Mouse (Mus musculus): ENCODE measurements around the gene Olfr1037. TPM values are rescaled to one million over a fixed set of nuclear protein-coding genes. Genes with fewer than 3 reads are reported as not detected.

Gene Olfr1037
- polyA plus RNA-seq (2014; fragmentation: Illumina TruSeq; extraction: RNeasy Lipid Tissue Mini Kit (QIAGEN cat#74804); ENCODE audit: low replicate concordance) = not detected

GRCm38 (mm10) chr2:86087285-86087684 lies at the start of gene Olfr1037:
Olfr1037 (minus strand) TSS chr2:86087385.

GRCm38 (mm10) chr2:86135828-86136227 lies 48.6 kb upstream of the Olfr1037 start, which contains the start of gene Olfr1039:
Olfr1039 (minus strand) TSS chr2:86135928.

GRCm38 (mm10) chr2:86073692-86074091 lies 13.5 kb downstream of the Olfr1037 start, which contains the start of gene Olfr1036:
Olfr1036 (plus strand) TSS chr2:86073992.

GRCm38 (mm10) chr2:86045561-86045960 lies 41.6 kb downstream of the Olfr1037 start, which contains the start of gene Olfr1034:
Olfr1034 (plus strand) TSS chr2:86045861.

Other genes starting within 250 kb of the Olfr1037 start
- gene Olfr1019, start 241.9 kb downstream of the Olfr1037 start, polyA plus RNA-seq (2014; fragmentation: Illumina TruSeq; extraction: RNeasy Lipid Tissue Mini Kit (QIAGEN cat#74804); ENCODE audit: low replicate concordance) = not detected
- gene Olfr1020, start 240.4 kb downstream of the Olfr1037 start, polyA plus RNA-seq (2014; fragmentation: Illumina TruSeq; extraction: RNeasy Lipid Tissue Mini Kit (QIAGEN cat#74804); ENCODE audit: low replicate concordance) = not detected
- gene Olfr1022, start 218.8 kb downstream of the Olfr1037 start, polyA plus RNA-seq (2014; fragmentation: Illumina TruSeq; extraction: RNeasy Lipid Tissue Mini Kit (QIAGEN cat#74804); ENCODE audit: low replicate concordance) = not detected
- gene Olfr1023, start 201.7 kb downstream of the Olfr1037 start, polyA plus RNA-seq (2014; fragmentation: Illumina TruSeq; extraction: RNeasy Lipid Tissue Mini Kit (QIAGEN cat#74804); ENCODE audit: low replicate concordance) = not detected
- not detected for gene Olfr1024, start 182.3 kb downstream of the Olfr1037 start, polyA plus RNA-seq (2014; fragmentation: Illumina TruSeq; extraction: RNeasy Lipid Tissue Mini Kit (QIAGEN cat#74804); ENCODE audit: low replicate concordance)
- not detected for gene Olfr1025-ps1, start 172.2 kb downstream of the Olfr1037 start, polyA plus RNA-seq (2014; fragmentation: Illumina TruSeq; extraction: RNeasy Lipid Tissue Mini Kit (QIAGEN cat#74804); ENCODE audit: low replicate concordance)
- gene Olfr1026, start 165.8 kb downstream of the Olfr1037 start, polyA plus RNA-seq (2014; fragmentation: Illumina TruSeq; extraction: RNeasy Lipid Tissue Mini Kit (QIAGEN cat#74804); ENCODE audit: low replicate concordance) = not detected
- not detected for gene Olfr1028, start 136.9 kb downstream of the Olfr1037 start, polyA plus RNA-seq (2014; fragmentation: Illumina TruSeq; extraction: RNeasy Lipid Tissue Mini Kit (QIAGEN cat#74804); ENCODE audit: low replicate concordance)
- gene Olfr1029, start 113.5 kb downstream of the Olfr1037 start, polyA plus RNA-seq (2014; fragmentation: Illumina TruSeq; extraction: RNeasy Lipid Tissue Mini Kit (QIAGEN cat#74804); ENCODE audit: low replicate concordance) = not detected
- gene Olfr1030, start 108.1 kb downstream of the Olfr1037 start, polyA plus RNA-seq (2014; fragmentation: Illumina TruSeq; extraction: RNeasy Lipid Tissue Mini Kit (QIAGEN cat#74804); ENCODE audit: low replicate concordance) = not detected
- gene Olfr1031, start 97.1 kb downstream of the Olfr1037 start, polyA plus RNA-seq (2014; fragmentation: Illumina TruSeq; extraction: RNeasy Lipid Tissue Mini Kit (QIAGEN cat#74804); ENCODE audit: low replicate concordance) = not detected
- not detected for gene Olfr1032, start 81.8 kb downstream of the Olfr1037 start, polyA plus RNA-seq (2014; fragmentation: Illumina TruSeq; extraction: RNeasy Lipid Tissue Mini Kit (QIAGEN cat#74804); ENCODE audit: low replicate concordance)
- gene Olfr1033, start 66.8 kb downstream of the Olfr1037 start, polyA plus RNA-seq (2014; fragmentation: Illumina TruSeq; extraction: RNeasy Lipid Tissue Mini Kit (QIAGEN cat#74804); ENCODE audit: low replicate concordance) = 3.2 TPM
- gene Olfr1034, start 41.5 kb downstream of the Olfr1037 start, polyA plus RNA-seq (2014; fragmentation: Illumina TruSeq; extraction: RNeasy Lipid Tissue Mini Kit (QIAGEN cat#74804); ENCODE audit: low replicate concordance) = 0.89 TPM
- not detected for gene Olfr1036, start 13.4 kb downstream of the Olfr1037 start, polyA plus RNA-seq (2014; fragmentation: Illumina TruSeq; extraction: RNeasy Lipid Tissue Mini Kit (QIAGEN cat#74804); ENCODE audit: low replicate concordance)
- not detected for gene Olfr1039, start 48.5 kb upstream of the Olfr1037 start, polyA plus RNA-seq (2014; fragmentation: Illumina TruSeq; extraction: RNeasy Lipid Tissue Mini Kit (QIAGEN cat#74804); ENCODE audit: low replicate concordance)
- gene Olfr1040, start 59.3 kb upstream of the Olfr1037 start, polyA plus RNA-seq (2014; fragmentation: Illumina TruSeq; extraction: RNeasy Lipid Tissue Mini Kit (QIAGEN cat#74804); ENCODE audit: low replicate concordance) = not detected
- not detected for gene Olfr1042, start 74.5 kb upstream of the Olfr1037 start, polyA plus RNA-seq (2014; fragmentation: Illumina TruSeq; extraction: RNeasy Lipid Tissue Mini Kit (QIAGEN cat#74804); ENCODE audit: low replicate concordance)
- not detected for gene Olfr1043, start 80.1 kb upstream of the Olfr1037 start, polyA plus RNA-seq (2014; fragmentation: Illumina TruSeq; extraction: RNeasy Lipid Tissue Mini Kit (QIAGEN cat#74804); ENCODE audit: low replicate concordance)
- not detected for gene Olfr1044, start 90.4 kb upstream of the Olfr1037 start, polyA plus RNA-seq (2014; fragmentation: Illumina TruSeq; extraction: RNeasy Lipid Tissue Mini Kit (QIAGEN cat#74804); ENCODE audit: low replicate concordance)
- gene Olfr52, start 98.3 kb upstream of the Olfr1037 start, polyA plus RNA-seq (2014; fragmentation: Illumina TruSeq; extraction: RNeasy Lipid Tissue Mini Kit (QIAGEN cat#74804); ENCODE audit: low replicate concordance) = not detected
- gene Olfr1045, start 115.6 kb upstream of the Olfr1037 start, polyA plus RNA-seq (2014; fragmentation: Illumina TruSeq; extraction: RNeasy Lipid Tissue Mini Kit (QIAGEN cat#74804); ENCODE audit: low replicate concordance) = not detected
- gene Olfr1046, start 131.9 kb upstream of the Olfr1037 start, polyA plus RNA-seq (2014; fragmentation: Illumina TruSeq; extraction: RNeasy Lipid Tissue Mini Kit (QIAGEN cat#74804); ENCODE audit: low replicate concordance) = not detected
- gene Olfr1047, start 144.0 kb upstream of the Olfr1037 start, polyA plus RNA-seq (2014; fragmentation: Illumina TruSeq; extraction: RNeasy Lipid Tissue Mini Kit (QIAGEN cat#74804); ENCODE audit: low replicate concordance) = not detected
- gene Olfr1048, start 152.9 kb upstream of the Olfr1037 start, polyA plus RNA-seq (2014; fragmentation: Illumina TruSeq; extraction: RNeasy Lipid Tissue Mini Kit (QIAGEN cat#74804); ENCODE audit: low replicate concordance) = not detected
- not detected for gene Olfr1049, start 170.9 kb upstream of the Olfr1037 start, polyA plus RNA-seq (2014; fragmentation: Illumina TruSeq; extraction: RNeasy Lipid Tissue Mini Kit (QIAGEN cat#74804); ENCODE audit: low replicate concordance)
- gene Olfr1051, start 191.7 kb upstream of the Olfr1037 start, polyA plus RNA-seq (2014; fragmentation: Illumina TruSeq; extraction: RNeasy Lipid Tissue Mini Kit (QIAGEN cat#74804); ENCODE audit: low replicate concordance) = not detected
- gene Olfr1052, start 205.1 kb upstream of the Olfr1037 start, polyA plus RNA-seq (2014; fragmentation: Illumina TruSeq; extraction: RNeasy Lipid Tissue Mini Kit (QIAGEN cat#74804); ENCODE audit: low replicate concordance) = not detected
- not detected for gene Olfr1053, start 227.9 kb upstream of the Olfr1037 start, polyA plus RNA-seq (2014; fragmentation: Illumina TruSeq; extraction: RNeasy Lipid Tissue Mini Kit (QIAGEN cat#74804); ENCODE audit: low replicate concordance)
- not detected for gene Olfr1054, start 248.0 kb upstream of the Olfr1037 start, polyA plus RNA-seq (2014; fragmentation: Illumina TruSeq; extraction: RNeasy Lipid Tissue Mini Kit (QIAGEN cat#74804); ENCODE audit: low replicate concordance)